Mouse (Mus musculus): Measurements from ENCODE around the gene Fam149a. TPM values are rescaled to one million over a fixed set of nuclear protein-coding genes. Genes with fewer than 3 reads are reported as not detected.

Fam149a gene
- total RNA-seq, 1 experiment from 2014 or later, result not detected

DNA sequence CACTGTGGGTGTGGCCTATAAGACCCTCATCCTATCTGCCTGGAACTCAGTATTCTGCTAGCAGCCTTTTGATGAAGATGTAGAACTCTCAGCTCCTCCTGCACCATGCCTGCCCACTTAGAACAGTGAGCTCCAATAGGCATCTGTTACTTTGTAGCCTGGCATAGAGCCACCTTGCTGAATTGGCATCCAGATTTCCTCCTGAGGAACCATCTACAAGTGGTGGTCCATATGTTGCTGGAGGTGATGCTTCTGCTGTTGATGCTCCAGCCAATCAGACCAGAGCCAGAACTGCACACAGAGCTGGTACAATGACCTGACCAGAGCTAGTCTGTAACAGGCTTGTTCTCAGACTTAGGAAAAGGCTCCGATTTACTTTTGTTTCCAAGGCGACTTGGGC is 90.3 kb downstream of the Fam149a start:
- ATAC-seq (replicated peaks in 1 of 2; ENCODE audit: insufficient read depth in 1 of 2, low FRiP score in 2 of 2, low TSS enrichment in 1 of 2, low read depth in 1 of 2, poor library complexity in 2 of 2, severe bottlenecking in 2 of 2), result no peak

Other genes starting within 250 kb of the Fam149a start
- not detected in 2 replicates for gene F11, start 120.3 kb downstream of the Fam149a start, total RNA-seq (2017)
- gene Klkb1, start 87.4 kb downstream of the Fam149a start, total RNA-seq (2017), result not detected in 2 replicates
- gene Gm45753, start 73.8 kb downstream of the Fam149a start, total RNA-seq (2017), result not detected in 2 replicates
- gene Cyp4v3, start 49.1 kb downstream of the Fam149a start, total RNA-seq (2017), result 23.1 and 26.6 TPM in 2 replicates
- gene Tlr3, start 28.8 kb upstream of the Fam149a start, total RNA-seq (2017), result 2.1 and 7.0 TPM in 2 replicates
- gene Sorbs2, start 125.5 kb upstream of the Fam149a start, total RNA-seq (2017), result 1.0 and 3.6 TPM in 2 replicates